Mouse (Mus musculus): ENCODE measurements around the gene Capn2. TPM values are rescaled to one million over a fixed set of nuclear protein-coding genes. Genes with fewer than 3 reads are reported as not detected.
A peak's percentile ranks its signal among the peaks of the same experiment; 100 is the strongest.

Gene Capn2
- polyA plus RNA-seq, 1 experiment from 2014 or later = 68.7 TPM

GRCm38 (mm10) chr1:182509110-182509797, 8.2 kb downstream of the Capn2 start:
- H3K27me3 ChIP-seq (ENCODE audit: control insufficient read depth, insufficient read depth, low read length) = no peaks in the 10 kb centered on the region
- no peak overlapping the region for H3K4me3 ChIP-seq (replicated peaks; ENCODE audit: low read depth, low read length)
- no peaks in the 10 kb centered on the region for H3K4me1 ChIP-seq (ENCODE audit: control insufficient read depth, insufficient read depth, low read length)
- no peak overlapping the region for H3K4me2 ChIP-seq (ENCODE audit: low read length)
- no peaks in the 10 kb centered on the region for H3K9me3 ChIP-seq (ENCODE audit: control insufficient read depth, low read length)
- no peak overlapping the region for H3K27ac ChIP-seq (replicated peaks; ENCODE audit: low read depth, low read length)
- peaks cover 50% of the 10 kb centered on the region for H3K36me3 ChIP-seq (ENCODE audit: control insufficient read depth, insufficient read depth, low read length)
- no peak overlapping the region for H3K9ac ChIP-seq (replicated peaks; ENCODE audit: low read length)
- no peak for DNase-seq
- 85% methylated on average over 10 of the region's 10 CpGs for WGBS
- ATAC-seq (ENCODE audit: low FRiP score, low TSS enrichment) = no peak

- Histone ChIP-seq H3K27ac (replicated peaks; ENCODE audit: low read depth, low read length) (no peak overlapping the region), H3K4me2 (ENCODE audit: low read length) (no peak overlapping the region), H3K27me3 (ENCODE audit: control insufficient read depth, insufficient read depth, low read length) (no peaks in the 10 kb centered on the region), H3K9me3 (ENCODE audit: control insufficient read depth, low read length) (no peaks in the 10 kb centered on the region), H3K9ac (replicated peaks; ENCODE audit: low read length) (no peak overlapping the region), H3K4me1 (ENCODE audit: control insufficient read depth, insufficient read depth, low read length) (no peaks in the 10 kb centered on the region), H3K4me3 (replicated peaks; ENCODE audit: low read depth, low read length) (no peak overlapping the region), H3K36me3 (ENCODE audit: control insufficient read depth, insufficient read depth, low read length) (peaks cover 41% of the 10 kb centered on the region)
- no peak for ATAC-seq (ENCODE audit: low FRiP score, low TSS enrichment)
- WGBS = 75% methylated on average over 7 of the region's 7 CpGs
- no peak for DNase-seq
Observed at GRCm38 (mm10) chr1:182506229-182506986, 11.0 kb downstream of the Capn2 start.

GRCm38 (mm10) chr1:182505291-182505690, 12.1 kb downstream of the Capn2 start:
- H3K4me3 ChIP-seq (replicated peaks; ENCODE audit: low read depth, low read length) = no peak overlapping the region
- no peak for ATAC-seq (ENCODE audit: low FRiP score, low TSS enrichment)
- H3K9ac ChIP-seq (replicated peaks; ENCODE audit: low read length) = no peak overlapping the region
- peaks cover 30% of the 10 kb centered on the region for H3K36me3 ChIP-seq (ENCODE audit: control insufficient read depth, insufficient read depth, low read length)
- DNase-seq = no peak
- H3K27ac ChIP-seq (replicated peaks; ENCODE audit: low read depth, low read length) = no peak overlapping the region
- H3K4me2 ChIP-seq (ENCODE audit: low read length) = no peak overlapping the region
- no peaks in the 10 kb centered on the region for H3K27me3 ChIP-seq (ENCODE audit: control insufficient read depth, insufficient read depth, low read length)
- no peaks in the 10 kb centered on the region for H3K4me1 ChIP-seq (ENCODE audit: control insufficient read depth, insufficient read depth, low read length)
- WGBS = 92% methylated on average over 3 of the region's 3 CpGs
- no peaks in the 10 kb centered on the region for H3K9me3 ChIP-seq (ENCODE audit: control insufficient read depth, low read length)

GRCm38 (mm10) chr1:182504223-182504622, 13.2 kb downstream of the Capn2 start:
- ATAC-seq (ENCODE audit: low FRiP score, low TSS enrichment) (no peak), DNase-seq (peak; percentile 65)
- WGBS = 13% methylated on average over 4 of the region's 4 CpGs
- Histone ChIP-seq H3K9me3 (ENCODE audit: control insufficient read depth, low read length) (no peaks in the 10 kb centered on the region), H3K4me1 (ENCODE audit: control insufficient read depth, insufficient read depth, low read length) (no peaks in the 10 kb centered on the region), H3K27ac (replicated peaks; ENCODE audit: low read depth, low read length) (no peak overlapping the region), H3K4me2 (ENCODE audit: low read length) (no peak overlapping the region), H3K4me3 (replicated peaks; ENCODE audit: low read depth, low read length) (no peak overlapping the region), H3K9ac (replicated peaks; ENCODE audit: low read length) (no peak overlapping the region), H3K36me3 (ENCODE audit: control insufficient read depth, insufficient read depth, low read length) (peaks cover 19% of the 10 kb centered on the region), H3K27me3 (ENCODE audit: control insufficient read depth, insufficient read depth, low read length) (no peaks in the 10 kb centered on the region)

- H3K36me3 ChIP-seq (ENCODE audit: control insufficient read depth, insufficient read depth, low read length) = peaks cover 12% of the 10 kb centered on the region
- H3K27ac ChIP-seq (replicated peaks; ENCODE audit: low read depth, low read length) = no peak overlapping the region
- no peaks in the 10 kb centered on the region for H3K9me3 ChIP-seq (ENCODE audit: control insufficient read depth, low read length)
- no peak overlapping the region for H3K4me2 ChIP-seq (ENCODE audit: low read length)
- H3K9ac ChIP-seq (replicated peaks; ENCODE audit: low read length) = no peak overlapping the region
- WGBS = 91% methylated on average over 13 of the region's 13 CpGs
- no peak for ATAC-seq (ENCODE audit: low FRiP score, low TSS enrichment)
- DNase-seq = no peak
- H3K27me3 ChIP-seq (ENCODE audit: control insufficient read depth, insufficient read depth, low read length) = no peaks in the 10 kb centered on the region
- no peaks in the 10 kb centered on the region for H3K4me1 ChIP-seq (ENCODE audit: control insufficient read depth, insufficient read depth, low read length)
- H3K4me3 ChIP-seq (replicated peaks; ENCODE audit: low read depth, low read length) = no peak overlapping the region
Observed at GRCm38 (mm10) chr1:182503206-182503900, 14.1 kb downstream of the Capn2 start.

- no peaks in the 10 kb centered on the region for H3K27me3 ChIP-seq (ENCODE audit: control insufficient read depth, insufficient read depth, low read length)
- ATAC-seq (ENCODE audit: low FRiP score, low TSS enrichment) = no peak
- DNase-seq = no peak
- H3K4me3 ChIP-seq (replicated peaks; ENCODE audit: low read depth, low read length) = no peak overlapping the region
- H3K9me3 ChIP-seq (ENCODE audit: control insufficient read depth, low read length) = no peaks in the 10 kb centered on the region
- no peaks in the 10 kb centered on the region for H3K4me1 ChIP-seq (ENCODE audit: control insufficient read depth, insufficient read depth, low read length)
- no peak overlapping the region for H3K27ac ChIP-seq (replicated peaks; ENCODE audit: low read depth, low read length)
- WGBS = 90% methylated on average over 7 of the region's 7 CpGs
- H3K36me3 ChIP-seq (ENCODE audit: control insufficient read depth, insufficient read depth, low read length) = peaks cover 12% of the 10 kb centered on the region
- H3K9ac ChIP-seq (replicated peaks; ENCODE audit: low read length) = no peak overlapping the region
- H3K4me2 ChIP-seq (ENCODE audit: low read length) = no peak overlapping the region
Observed at GRCm38 (mm10) chr1:182502491-182503050, 14.8 kb downstream of the Capn2 start.

- DNase-seq (no peak), ATAC-seq (ENCODE audit: low FRiP score, low TSS enrichment) (no peak)
- no peaks in the 10 kb centered on the region for H3K4me1 ChIP-seq (ENCODE audit: control insufficient read depth, insufficient read depth, low read length)
Observed at GRCm38 (mm10) chr1:182501815-182502405, 15.5 kb downstream of the Capn2 start.

GRCm38 (mm10) chr1:182500843-182501242, 16.6 kb downstream of the Capn2 start:
- no peak for ATAC-seq (ENCODE audit: low FRiP score, low TSS enrichment)
- Histone ChIP-seq H3K4me2 (ENCODE audit: low read length) (no peak overlapping the region), H3K4me1 (ENCODE audit: control insufficient read depth, insufficient read depth, low read length) (no peaks in the 10 kb centered on the region), H3K36me3 (ENCODE audit: control insufficient read depth, insufficient read depth, low read length) (peaks cover 7% of the 10 kb centered on the region; the same call in 1 of the 2 replicates), H3K4me3 (replicated peaks; ENCODE audit: low read depth, low read length) (no peak overlapping the region), H3K9ac (replicated peaks; ENCODE audit: low read length) (no peak overlapping the region), H3K9me3 (ENCODE audit: control insufficient read depth, low read length) (no peaks in the 10 kb centered on the region), H3K27me3 (ENCODE audit: control insufficient read depth, insufficient read depth, low read length) (no peaks in the 10 kb centered on the region), H3K27ac (replicated peaks; ENCODE audit: low read depth, low read length) (no peak overlapping the region)
- peak; percentile 40 for DNase-seq
- 91% methylated on average over 4 of the region's 4 CpGs for WGBS

More at GRCm38 (mm10) chr1:182501815-182502405, 15.5 kb downstream of the Capn2 start:
- Histone ChIP-seq H3K27ac (replicated peaks; ENCODE audit: low read depth, low read length) (no peak overlapping the region), H3K36me3 (ENCODE audit: control insufficient read depth, insufficient read depth, low read length) (peaks cover 12% of the 10 kb centered on the region), H3K4me2 (ENCODE audit: low read length) (no peak overlapping the region), H3K27me3 (ENCODE audit: control insufficient read depth, insufficient read depth, low read length) (no peaks in the 10 kb centered on the region), H3K4me3 (replicated peaks; ENCODE audit: low read depth, low read length) (no peak overlapping the region), H3K9ac (replicated peaks; ENCODE audit: low read length) (no peak overlapping the region), H3K9me3 (ENCODE audit: control insufficient read depth, low read length) (no peaks in the 10 kb centered on the region)
- WGBS = 93% methylated on average over 7 of the region's 7 CpGs

All from midbrain, embryonic 14.5 days (tissue).